Mouse (Mus musculus): Measurements from ENCODE around the gene Odf4.
A peak's percentile ranks its signal among the peaks of the same experiment; 100 is the strongest.
"Not testable (repeated sequence)": the region's sequence is repeated elsewhere in the genome, so short reads cannot be mapped to it uniquely, and the experiment has no call there.

Odf4 gene

GRCm38 (mm10) chr11:68926981-68927380 is at the start of gene Odf4:
Gene Odf4, minus strand, starts transcription at chr11:68927081.
- no peak for DNase-seq (ENCODE audit: low read depth)

- no peak for DNase-seq (ENCODE audit: low read depth)
Measured at GRCm38 (mm10) chr11:68975601-68976000, 48.7 kb upstream of the Odf4 start.

GRCm38 (mm10) chr11:68975085-68975484 is 48.2 kb upstream of the Odf4 start, which contains the start of gene Rangrf:
Gene Rangrf, minus strand, starts transcription at chr11:68975185.
- no peak for DNase-seq (ENCODE audit: low read depth)

GRCm38 (mm10) chr11:68974059-68974450 is 47.2 kb upstream of the Odf4 start:
- DNase-seq (ENCODE audit: low read depth), result no peak

- peak; percentile 91 for DNase-seq (ENCODE audit: low read depth)
Measured at GRCm38 (mm10) chr11:68973250-68974058, 46.6 kb upstream of the Odf4 start.

- no peak for DNase-seq (ENCODE audit: low read depth)
Measured at GRCm38 (mm10) chr11:68970232-68970631, 43.4 kb upstream of the Odf4 start.

GRCm38 (mm10) chr11:68968752-68969151 is 41.9 kb upstream of the Odf4 start:
- no peak for DNase-seq (ENCODE audit: low read depth)

- DNase-seq (ENCODE audit: low read depth), result peak; percentile 94
Measured at GRCm38 (mm10) chr11:68967337-68968282, 40.7 kb upstream of the Odf4 start, which contains the start of gene Slc25a35. Gene Slc25a35, plus strand, starts transcription at chr11:68968131.

GRCm38 (mm10) chr11:68966554-68966953 is 39.7 kb upstream of the Odf4 start:
- no peak for DNase-seq (ENCODE audit: low read depth)

GRCm38 (mm10) chr11:68965845-68966244 is 39.0 kb upstream of the Odf4 start:
- DNase-seq (ENCODE audit: low read depth), result peak; percentile 82

- DNase-seq (ENCODE audit: low read depth), result no peak
Measured at GRCm38 (mm10) chr11:68965050-68965449, 38.2 kb upstream of the Odf4 start.

GRCm38 (mm10) chr11:68963405-68963804 is 36.5 kb upstream of the Odf4 start:
- DNase-seq (ENCODE audit: low read depth), result no peak

- not testable (repeated sequence) for DNase-seq (ENCODE audit: low read depth)
Measured at GRCm38 (mm10) chr11:68962159-68962558, 35.3 kb upstream of the Odf4 start.

GRCm38 (mm10) chr11:68961596-68961995 is 34.7 kb upstream of the Odf4 start:
- peak; percentile 69 for DNase-seq (ENCODE audit: low read depth)

- DNase-seq (ENCODE audit: low read depth), result no peak
Measured at GRCm38 (mm10) chr11:68957971-68958370, 31.1 kb upstream of the Odf4 start.

- DNase-seq (ENCODE audit: low read depth), result no peak
Measured at GRCm38 (mm10) chr11:68957308-68957707, 30.4 kb upstream of the Odf4 start, which contains the start of gene Arhgef15. Gene Arhgef15, minus strand, starts transcription at chr11:68957480.

- no peak for DNase-seq (ENCODE audit: low read depth)
Measured at GRCm38 (mm10) chr11:68956697-68957096, 29.8 kb upstream of the Odf4 start.

GRCm38 (mm10) chr11:68956107-68956506 is 29.2 kb upstream of the Odf4 start:
- no peak for DNase-seq (ENCODE audit: low read depth)

- no peak for DNase-seq (ENCODE audit: low read depth)
Measured at GRCm38 (mm10) chr11:68955473-68955872, 28.6 kb upstream of the Odf4 start.

GRCm38 (mm10) chr11:68954408-68954807 is 27.5 kb upstream of the Odf4 start:
- DNase-seq (ENCODE audit: low read depth), result no peak

- DNase-seq (ENCODE audit: low read depth), result no peak
Measured at GRCm38 (mm10) chr11:68953903-68954302, 27.0 kb upstream of the Odf4 start.

- peak; percentile 29 for DNase-seq (ENCODE audit: low read depth)
Measured at GRCm38 (mm10) chr11:68947542-68947993, 20.7 kb upstream of the Odf4 start.
